Mouse (Mus musculus): ENCODE measurements around the gene Cactin. TPM values are rescaled to one million over a fixed set of nuclear protein-coding genes. Genes with fewer than 3 reads are reported as not detected.

The Cactin gene
- polyA plus RNA-seq, 1 experiment from 2014 or later: 35.9 TPM

DNA sequence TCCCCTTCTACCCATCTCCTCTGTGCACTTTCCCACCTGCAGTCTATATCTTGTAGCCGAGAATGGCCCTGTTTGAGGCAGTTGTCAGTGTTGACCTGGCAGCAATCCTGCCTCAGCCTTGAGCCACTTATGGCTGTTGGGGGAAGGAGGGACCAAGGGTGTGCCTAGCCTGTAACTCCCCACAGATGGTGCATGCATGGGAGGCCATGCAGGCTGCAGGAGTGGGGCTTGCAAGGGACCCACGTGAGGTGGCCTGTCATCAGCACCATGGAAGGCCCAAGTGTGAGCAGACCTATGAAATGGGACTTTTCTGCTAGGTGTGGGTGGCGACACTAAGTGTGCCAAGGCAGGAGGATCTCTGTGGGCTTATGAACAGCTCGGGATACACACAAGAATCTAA, 44.2 kb downstream of the Cactin start:
- 35% methylated on average over 4 of the region's 4 CpGs for WGBS
- H3K9ac ChIP-seq (ENCODE audit: low read length): no peak overlapping the region
- H3K4me3 ChIP-seq (ENCODE audit: low read depth, low read length): peak overlapping the region; percentile 28; the same call in 1 of the 2 replicates
- no peak overlapping the region for H3K27ac ChIP-seq (replicated peaks; ENCODE audit: low read depth, low read length)
- H3K36me3 ChIP-seq (ENCODE audit: control insufficient read depth, insufficient read depth, low read length): peaks cover 28% of the 10 kb centered on the region
- H3K4me1 ChIP-seq (ENCODE audit: control insufficient read depth, insufficient read depth, low read length): peaks cover 17% of the 10 kb centered on the region
- ATAC-seq (ENCODE audit: insufficient number of reproducible peaks, low FRiP score, low TSS enrichment, low read depth) (peak; percentile 19; the same call in 1 of the 2 replicates), DNase-seq (ENCODE audit: low spot score) (peak; percentile 50)
- peak overlapping the region; percentile 54; the same call in 1 of the 2 replicates for H3K4me2 ChIP-seq (ENCODE audit: low read depth, severe bottlenecking)
- peaks cover 27% of the 10 kb centered on the region for H3K27me3 ChIP-seq (ENCODE audit: control insufficient read depth, insufficient read depth, low read length)
- H3K9me3 ChIP-seq (ENCODE audit: control insufficient read depth, low read length): no peaks in the 10 kb centered on the region

DNA sequence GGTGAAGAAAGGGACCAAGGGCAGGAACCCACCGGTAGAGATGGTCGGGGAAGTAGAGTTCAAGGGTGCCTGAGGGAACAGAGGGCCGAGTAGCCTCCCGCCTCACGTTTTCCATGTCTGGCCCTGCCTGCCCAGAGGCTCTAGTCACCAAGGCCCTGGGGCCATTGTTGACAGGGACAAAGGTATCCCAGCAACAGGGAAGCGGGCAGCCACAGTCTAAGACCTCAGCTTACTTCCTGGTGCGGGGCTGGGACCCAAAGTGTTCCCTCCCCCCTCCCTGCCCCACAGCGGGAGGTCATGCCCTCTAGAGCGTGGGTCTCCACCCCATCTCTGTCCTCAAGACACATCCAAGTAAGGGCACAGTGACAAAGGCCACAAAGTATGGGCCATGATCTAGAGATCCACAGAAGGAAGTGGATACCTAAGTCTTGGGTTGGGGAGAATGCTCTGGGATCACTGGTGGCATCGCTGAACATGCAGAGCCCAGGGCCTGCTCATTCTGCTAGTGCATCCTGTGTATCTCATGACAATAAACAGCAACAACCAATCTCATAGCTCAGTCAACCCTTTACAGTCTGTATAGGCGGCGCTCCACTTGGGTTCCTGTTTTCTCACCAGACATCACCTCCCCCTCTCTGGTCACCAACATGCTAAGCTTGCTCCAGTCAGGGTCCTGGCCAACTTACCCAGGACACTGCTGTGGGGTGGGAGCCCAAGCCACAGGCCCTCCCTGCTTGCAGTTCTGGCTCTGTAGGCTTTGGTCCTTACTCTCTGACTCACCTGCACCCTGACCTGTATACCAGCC, 45.0 kb downstream of the Cactin start, which contains the start of gene 4930404N11Rik:
TSS of gene 4930404N11Rik (minus strand) at position 145 of the 805 bp plus-strand sequence.
- ATAC-seq (ENCODE audit: insufficient number of reproducible peaks, low FRiP score, low TSS enrichment, low read depth) (no peak; the same call in 1 of the 2 replicates), DNase-seq (ENCODE audit: low spot score) (no peak)
- WGBS: 30% methylated on average over 12 of the region's 12 CpGs
- peak within 1 kb of the TSS; percentile 54; the same call in 1 of the 2 replicates for H3K4me2 ChIP-seq (ENCODE audit: low read depth, severe bottlenecking)
- peak within 1 kb of the TSS; percentile 28 for H3K4me3 ChIP-seq (ENCODE audit: low read depth, low read length)
- peaks cover 17% of the 10 kb centered on the region for H3K4me1 ChIP-seq (ENCODE audit: control insufficient read depth, insufficient read depth, low read length)
- H3K9ac ChIP-seq (ENCODE audit: low read length): 0 out of 2 replicates have a peak within 1 kb of the TSS, but pooled peaks have one; percentile 4
- H3K9me3 ChIP-seq (ENCODE audit: control insufficient read depth, low read length): no peaks in the 10 kb centered on the region
- peaks cover 27% of the 10 kb centered on the region for H3K27me3 ChIP-seq (ENCODE audit: control insufficient read depth, insufficient read depth, low read length)
- H3K36me3 ChIP-seq (ENCODE audit: control insufficient read depth, insufficient read depth, low read length): peaks cover 34% of the 10 kb centered on the region
- no peak within 1 kb of the TSS for H3K27ac ChIP-seq (replicated peaks; ENCODE audit: low read depth, low read length)

DNA sequence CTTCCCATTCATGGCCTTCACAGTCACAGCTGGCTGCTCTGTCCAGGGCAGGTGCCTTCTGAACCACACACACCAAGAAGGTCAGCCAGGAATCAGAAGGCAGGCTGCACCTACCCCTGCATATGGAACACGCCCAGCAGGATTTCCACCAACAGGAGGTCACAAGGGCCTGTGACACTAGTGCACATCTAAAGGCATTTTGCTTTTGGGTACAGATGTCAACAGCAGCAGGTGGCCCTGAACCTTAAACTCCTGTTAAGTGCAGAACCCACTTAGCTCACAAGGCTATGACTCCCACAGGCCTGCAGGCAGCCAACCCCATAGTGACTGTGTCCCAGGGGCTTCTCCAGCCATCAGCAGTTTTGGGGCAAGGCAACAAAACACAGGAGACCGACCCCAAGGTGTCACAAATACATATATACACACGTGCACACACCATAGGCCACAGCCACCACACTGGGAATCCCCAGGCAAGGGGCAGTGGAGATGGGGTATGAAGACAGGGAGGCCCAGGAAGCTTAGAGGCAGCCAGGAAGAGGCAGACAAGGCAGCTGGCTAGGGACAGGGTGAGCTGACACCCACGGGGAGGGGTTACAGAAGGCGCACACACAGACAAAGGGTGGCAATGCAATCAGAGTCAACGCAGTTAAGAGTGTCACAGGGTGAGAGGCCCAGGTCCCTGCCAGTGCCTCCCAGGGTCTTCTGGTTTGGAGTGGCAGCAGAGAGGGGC, 45.7 kb downstream of the Cactin start:
- Histone ChIP-seq H3K4me2 (ENCODE audit: low read depth, severe bottlenecking) (no peak overlapping the region), H3K36me3 (ENCODE audit: control insufficient read depth, insufficient read depth, low read length) (peaks cover 37% of the 10 kb centered on the region), H3K4me3 (ENCODE audit: low read depth, low read length) (no peak overlapping the region), H3K27me3 (ENCODE audit: control insufficient read depth, insufficient read depth, low read length) (peaks cover 27% of the 10 kb centered on the region), H3K9me3 (ENCODE audit: control insufficient read depth, low read length) (no peaks in the 10 kb centered on the region), H3K4me1 (ENCODE audit: control insufficient read depth, insufficient read depth, low read length) (peaks cover 17% of the 10 kb centered on the region), H3K27ac (replicated peaks; ENCODE audit: low read depth, low read length) (no peak overlapping the region), H3K9ac (ENCODE audit: low read length) (no peak overlapping the region)
- ATAC-seq (ENCODE audit: insufficient number of reproducible peaks, low FRiP score, low TSS enrichment, low read depth) (no peak), DNase-seq (ENCODE audit: low spot score) (no peak)
- WGBS: 82% methylated on average over 6 of the region's 6 CpGs

- peaks cover 17% of the 10 kb centered on the region for H3K4me1 ChIP-seq (ENCODE audit: control insufficient read depth, insufficient read depth, low read length)
- H3K9ac ChIP-seq (ENCODE audit: low read length): no peak overlapping the region
- peaks cover 37% of the 10 kb centered on the region for H3K36me3 ChIP-seq (ENCODE audit: control insufficient read depth, insufficient read depth, low read length)
- 88% methylated on average over 6 of the region's 6 CpGs for WGBS
- DNase-seq (ENCODE audit: low spot score): no peak
- peaks cover 27% of the 10 kb centered on the region for H3K27me3 ChIP-seq (ENCODE audit: control insufficient read depth, insufficient read depth, low read length)
- no peak overlapping the region for H3K4me3 ChIP-seq (ENCODE audit: low read depth, low read length)
- ATAC-seq (ENCODE audit: insufficient number of reproducible peaks, low FRiP score, low TSS enrichment, low read depth): no peak
- no peaks in the 10 kb centered on the region for H3K9me3 ChIP-seq (ENCODE audit: control insufficient read depth, low read length)
- no peak overlapping the region for H3K27ac ChIP-seq (replicated peaks; ENCODE audit: low read depth, low read length)
- H3K4me2 ChIP-seq (ENCODE audit: low read depth, severe bottlenecking): no peak overlapping the region
Measured at GRCm38 (mm10) chr10:81367207-81367495, 46.2 kb downstream of the Cactin start.

GRCm38 (mm10) chr10:81375322-81375721, 54.4 kb downstream of the Cactin start:
- no peak overlapping the region for H3K9ac ChIP-seq (ENCODE audit: low read length)
- DNase-seq (ENCODE audit: low spot score): no peak
- WGBS: 95% methylated on average over 10 of the region's 10 CpGs
- H3K27ac ChIP-seq (replicated peaks; ENCODE audit: low read depth, low read length): no peak overlapping the region
- H3K36me3 ChIP-seq (ENCODE audit: control insufficient read depth, insufficient read depth, low read length): peaks cover 13% of the 10 kb centered on the region; the same call in 1 of the 2 replicates
- H3K27me3 ChIP-seq (ENCODE audit: control insufficient read depth, insufficient read depth, low read length): no peaks in the 10 kb centered on the region
- no peak for ATAC-seq (ENCODE audit: insufficient number of reproducible peaks, low FRiP score, low TSS enrichment, low read depth)
- H3K4me3 ChIP-seq (ENCODE audit: low read depth, low read length): no peak overlapping the region
- H3K4me1 ChIP-seq (ENCODE audit: control insufficient read depth, insufficient read depth, low read length): peaks cover 13% of the 10 kb centered on the region
- no peaks in the 10 kb centered on the region for H3K9me3 ChIP-seq (ENCODE audit: control insufficient read depth, low read length)
- H3K4me2 ChIP-seq (ENCODE audit: low read depth, severe bottlenecking): 0 out of 2 replicates have a peak overlapping the region, but pooled peaks have one; percentile 2

Small RNA genes lying within 50 kb of the gene (microRNA-seq; reads per million reads assigned to microRNA genes)
- 13.1 reads per million, percentile 23 among the genes with 10 or more reads in this experiment for gene Mir3057

Other genes with a start within 250 kb of the Cactin start
- 0.27 and 0.28 TPM in 2 replicates for gene Creb3l3, start 222.2 kb upstream of the Cactin start, polyA plus RNA-seq (2014; fragmentation: Nextera tagmentation; extraction: Ambion mirVana)
- gene Map2k2, start 215.2 kb upstream of the Cactin start, polyA plus RNA-seq (2014; fragmentation: Nextera tagmentation; extraction: Ambion mirVana): 230 and 239 TPM in 2 replicates
- gene Zbtb7a, start 185.9 kb upstream of the Cactin start, polyA plus RNA-seq (2014; fragmentation: Nextera tagmentation; extraction: Ambion mirVana): 6.7 and 8.4 TPM in 2 replicates
- gene Pias4, start 153.2 kb upstream of the Cactin start, polyA plus RNA-seq (2014; fragmentation: Nextera tagmentation; extraction: Ambion mirVana): 53.3 and 56.9 TPM in 2 replicates
- 428 TPM in 2 replicates for gene Eef2, start 144.5 kb upstream of the Cactin start, polyA plus RNA-seq (2014; fragmentation: Nextera tagmentation; extraction: Ambion mirVana)
- gene Dapk3, start 138.1 kb upstream of the Cactin start, polyA plus RNA-seq (2014; fragmentation: Nextera tagmentation; extraction: Ambion mirVana): 43.3 and 49.1 TPM in 2 replicates
- not detected in 2 replicates for gene 4930442H23Rik, start 137.3 kb upstream of the Cactin start, polyA plus RNA-seq (2014; fragmentation: Nextera tagmentation; extraction: Ambion mirVana)
- 0.08 TPM in 1 of 2 replicates, not detected in the other for gene Nmrk2, start 119.1 kb upstream of the Cactin start, polyA plus RNA-seq (2014; fragmentation: Nextera tagmentation; extraction: Ambion mirVana)
- gene Atcay, start 90.3 kb upstream of the Cactin start, polyA plus RNA-seq (2014; fragmentation: Nextera tagmentation; extraction: Ambion mirVana): 0.11 and 0.27 TPM in 2 replicates
- 3.4 and 4.2 TPM in 2 replicates for gene Zfr2, start 87.9 kb upstream of the Cactin start, polyA plus RNA-seq (2014; fragmentation: Nextera tagmentation; extraction: Ambion mirVana)
- gene Matk, start 68.2 kb upstream of the Cactin start, polyA plus RNA-seq (2014; fragmentation: Nextera tagmentation; extraction: Ambion mirVana): 1.2 and 2.3 TPM in 2 replicates
- 198 and 217 TPM in 2 replicates for gene Mrpl54, start 54.2 kb upstream of the Cactin start, polyA plus RNA-seq (2014; fragmentation: Nextera tagmentation; extraction: Ambion mirVana)
- gene Apba3, start 54.1 kb upstream of the Cactin start, polyA plus RNA-seq (2014; fragmentation: Nextera tagmentation; extraction: Ambion mirVana): 45.3 and 46.3 TPM in 2 replicates
- 2.0 TPM in 2 replicates for gene Tjp3, start 29.5 kb upstream of the Cactin start, polyA plus RNA-seq (2014; fragmentation: Nextera tagmentation; extraction: Ambion mirVana)
- 49.0 and 60.6 TPM in 2 replicates for gene Pip5k1c, start 28.1 kb upstream of the Cactin start, polyA plus RNA-seq (2014; fragmentation: Nextera tagmentation; extraction: Ambion mirVana)
- gene Tbxa2r, start 7.6 kb downstream of the Cactin start, polyA plus RNA-seq (2014; fragmentation: Nextera tagmentation; extraction: Ambion mirVana): 1.7 and 1.8 TPM in 2 replicates
- not detected in 2 replicates for gene Gipc3, start 22.2 kb downstream of the Cactin start, polyA plus RNA-seq (2014; fragmentation: Nextera tagmentation; extraction: Ambion mirVana)
- gene Hmg20b, start 29.4 kb downstream of the Cactin start, polyA plus RNA-seq (2014; fragmentation: Nextera tagmentation; extraction: Ambion mirVana): 129 and 130 TPM in 2 replicates
- gene Mfsd12, start 36.4 kb downstream of the Cactin start, polyA plus RNA-seq (2014; fragmentation: Nextera tagmentation; extraction: Ambion mirVana): 4.7 and 5.9 TPM in 2 replicates
- gene 4930404N11Rik, start 44.7 kb downstream of the Cactin start, polyA plus RNA-seq (2014; fragmentation: Nextera tagmentation; extraction: Ambion mirVana): 0.21 and 0.45 TPM in 2 replicates
- 107 and 119 TPM in 2 replicates for gene Fzr1, start 57.4 kb downstream of the Cactin start, polyA plus RNA-seq (2014; fragmentation: Nextera tagmentation; extraction: Ambion mirVana)
- gene Dohh, start 63.3 kb downstream of the Cactin start, polyA plus RNA-seq (2014; fragmentation: Nextera tagmentation; extraction: Ambion mirVana): 53.7 and 55.7 TPM in 2 replicates
- gene Gm48551, start 63.4 kb downstream of the Cactin start, polyA plus RNA-seq (2014; fragmentation: Nextera tagmentation; extraction: Ambion mirVana): 2.1 and 2.8 TPM in 2 replicates
- gene Gm48552, start 67.9 kb downstream of the Cactin start, polyA plus RNA-seq (2014; fragmentation: Nextera tagmentation; extraction: Ambion mirVana): 0.40 and 1.0 TPM in 2 replicates
- gene Smim24, start 71.9 kb downstream of the Cactin start, polyA plus RNA-seq (2014; fragmentation: Nextera tagmentation; extraction: Ambion mirVana): 3.4 and 3.5 TPM in 2 replicates
- gene Nfic, start 134.5 kb downstream of the Cactin start, polyA plus RNA-seq (2014; fragmentation: Nextera tagmentation; extraction: Ambion mirVana): 16.7 and 18.7 TPM in 2 replicates
- 0.33 and 0.77 TPM in 2 replicates for gene Celf5, start 161.6 kb downstream of the Cactin start, polyA plus RNA-seq (2014; fragmentation: Nextera tagmentation; extraction: Ambion mirVana)
- gene Ncln, start 175.3 kb downstream of the Cactin start, polyA plus RNA-seq (2014; fragmentation: Nextera tagmentation; extraction: Ambion mirVana): 60.3 and 66.8 TPM in 2 replicates
- gene S1pr4, start 179.0 kb downstream of the Cactin start, polyA plus RNA-seq (2014; fragmentation: Nextera tagmentation; extraction: Ambion mirVana): 0.10 and 0.43 TPM in 2 replicates
- 0.99 and 1.1 TPM in 2 replicates for gene Gna15, start 203.1 kb downstream of the Cactin start, polyA plus RNA-seq (2014; fragmentation: Nextera tagmentation; extraction: Ambion mirVana)
- gene Gna11, start 224.1 kb downstream of the Cactin start, polyA plus RNA-seq (2014; fragmentation: Nextera tagmentation; extraction: Ambion mirVana): 80.3 and 82.1 TPM in 2 replicates
- gene Aes, start 238.4 kb downstream of the Cactin start, polyA plus RNA-seq (2014; fragmentation: Nextera tagmentation; extraction: Ambion mirVana): 259 and 343 TPM in 2 replicates